Mouse (Mus musculus): ENCODE results near the gene Wipi1.

DNA sequence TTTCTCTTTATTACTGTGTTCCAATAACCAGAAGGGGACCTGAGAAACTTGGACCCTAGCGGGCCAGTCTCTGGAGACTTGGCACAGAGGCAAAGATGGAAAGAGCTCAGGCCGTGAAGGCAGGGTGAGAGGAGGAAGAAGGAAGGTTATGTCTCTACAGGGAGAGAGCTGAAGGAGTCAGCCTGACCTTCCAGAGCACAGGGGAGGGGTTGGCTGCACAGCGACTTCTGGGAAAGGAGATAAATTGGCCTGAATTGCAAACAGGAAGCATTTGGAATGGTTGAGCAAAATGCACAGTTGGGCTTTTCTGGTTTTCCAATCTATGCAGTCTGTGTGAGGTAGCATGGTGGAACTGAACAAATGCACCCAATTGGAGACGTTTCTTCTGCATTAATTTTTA is 5.0 kb upstream of the Wipi1 start:
- TF ChIP-seq CTCF (IDR thresholded peaks at IDR 0.05; ENCODE audit: borderline replicate concordance, control insufficient read depth, extremely low read depth, insufficient read depth, low read length, poor library complexity) (no peak), POLR2A (IDR thresholded peaks at IDR 0.05; ENCODE audit: control insufficient read depth, extremely low read depth, insufficient read depth, low read length, poor library complexity) (no peak)
